ENCODE assay signal across 7 mouse cellular contexts in genomic region chr10:42251203-42251602, GRCm38 (mm10). TPM values are rescaled to one million over a fixed set of nuclear protein-coding genes. Genes with fewer than 3 reads are reported as not detected.
A peak's percentile ranks its signal among the peaks of the same experiment; 100 is the strongest.
DNase-seq lines count a peak whose midpoint lies in the region; ATAC-seq lines count a peak whose summit lies in the region.

No protein-coding gene starts in this region.

- no peak overlapping the region for H3K4me3 ChIP-seq in intestine, embryonic 15.5 days (replicated peaks)
- no peak overlapping the region for H3K4me3 ChIP-seq in neural tube, embryonic 14.5 days (ENCODE audit: low read depth, low read length)

- H3K4me2 ChIP-seq in intestine, embryonic 15.5 days (replicated peaks): no peak overlapping the region
- H3K4me2 ChIP-seq in neural tube, embryonic 14.5 days (ENCODE audit: low read depth, low read length): no peak overlapping the region

- ATAC-seq in intestine, embryonic 15.5 days: peak; percentile 36
- no peak for ATAC-seq in neural tube, embryonic 14.5 days (ENCODE audit: low read depth)

- peak overlapping the region; percentile 52; the same call in 1 of the 2 replicates for H3K27ac ChIP-seq in intestine, embryonic 15.5 days
- peak overlapping the region; percentile 44; the same call in 1 of the 2 replicates for H3K27ac ChIP-seq in neural tube, embryonic 14.5 days (ENCODE audit: low read depth, low read length)

- no peaks in the 10 kb centered on the region for H3K36me3 ChIP-seq in intestine, embryonic 15.5 days
- H3K36me3 ChIP-seq in neural tube, embryonic 14.5 days (ENCODE audit: control insufficient read depth, insufficient read depth, low read length): no peaks in the 10 kb centered on the region

- peak; percentile 84 for DNase-seq in adrenal gland, postnatal 14 days
- peak; percentile 43 to 57 for DNase-seq in cerebellum, postnatal 36 days
- peak; percentile 68 to 81 for DNase-seq in gastrocnemius, postnatal 36 days
- DNase-seq in left cerebral cortex, postnatal 14 days (ENCODE audit: low spot score in 2 of 2): peak; percentile 51 to 82
- DNase-seq in thymus, adult 18-20 months: no peak

- intact Hi-C loops in gastrocnemius, postnatal 36 days (cut with DNase I): no loop called here
- intact Hi-C loops in left cerebral cortex, postnatal 14 days (cut with DNase I): no loop called here

- H3K9me3 ChIP-seq in intestine, embryonic 15.5 days: no peaks in the 10 kb centered on the region
- H3K9me3 ChIP-seq in neural tube, embryonic 14.5 days (ENCODE audit: control insufficient read depth, low read length): no peaks in the 10 kb centered on the region

- H3K4me1 ChIP-seq in intestine, embryonic 15.5 days (replicated peaks): peaks cover 41% of the 10 kb centered on the region
- H3K4me1 ChIP-seq in neural tube, embryonic 14.5 days (ENCODE audit: control insufficient read depth, insufficient read depth, low read length): peaks cover 10% of the 10 kb centered on the region; the same call in 1 of the 2 replicates

- 33% methylated on average over 7 of the region's 7 CpGs for WGBS in intestine, embryonic 15.5 days
- 61% methylated on average over 7 of the region's 7 CpGs for WGBS in neural tube, embryonic 14.5 days

- no peaks in the 10 kb centered on the region for H3K27me3 ChIP-seq in intestine, embryonic 15.5 days (replicated peaks)
- no peaks in the 10 kb centered on the region for H3K27me3 ChIP-seq in neural tube, embryonic 14.5 days (ENCODE audit: control insufficient read depth, insufficient read depth, low read length)

- H3K9ac ChIP-seq in intestine, embryonic 15.5 days: no peak overlapping the region
- H3K9ac ChIP-seq in neural tube, embryonic 14.5 days (replicated peaks; ENCODE audit: low read depth, low read length): no peak overlapping the region

RNA-seq across cellular contexts. Expression of gene Foxo3, which starts 25.4 kb away (rescaled TPM):
- total RNA-seq in adrenal gland, postnatal 14 days (2021): 49.0 and 55.7 TPM in 2 replicates
- 10 to 100 TPM; 25.6 to 31.0 TPM for total RNA-seq in gastrocnemius, postnatal 36 days (2021)
- 6.4 and 7.6 TPM in 2 replicates for polyA plus RNA-seq in intestine, embryonic 15.5 days (2015; fragmentation: Nextera tagmentation; extraction: Ambion mirVana)
- total RNA-seq in left cerebral cortex, postnatal 14 days (2021): 10 to 100 TPM; 56.1 to 62.1 TPM
- 6.1 and 6.6 TPM in 2 replicates for polyA plus RNA-seq in neural tube, embryonic 14.5 days (2014; fragmentation: Nextera tagmentation; extraction: Ambion mirVana)

Comparison
In these comparisons a context has a peak if more than half of its experiments do, and no peak if none do; other contexts are left out.
1. DNase-seq: peak in adrenal gland, postnatal 14 days (single experiment), cerebellum, postnatal 36 days (2 of 2), gastrocnemius, postnatal 36 days (2 of 2) and left cerebral cortex, postnatal 14 days (2 of 2); none in thymus, adult 18-20 months (0 of 2).